Mouse (Mus musculus) midbrain, embryonic 15.5 days (tissue): ENCODE results near the gene Ahsg. TPM values are rescaled to one million over a fixed set of nuclear protein-coding genes. Genes with fewer than 3 reads are reported as not detected.
A peak's percentile ranks its signal among the peaks of the same experiment; 100 is the strongest.

Source experiments
- ATAC-seq: fragments of 200-750 bp; cut with Nextera tagmentation; replicated peaks from 2 replicates; pipeline ENCODE4 v1.8.0; 2017; ENCODE audit warnings: moderate TSS enrichment
- H3K27ac ChIP-seq: fragments of 300-500 bp; sonication (generic); 2 replicates; pipeline ENCODE4 v1.5.1; 2015; ENCODE audit warnings: mild to moderate bottlenecking, inconsistent platforms
- H3K27me3 ChIP-seq: fragments of 300-500 bp; sonication (generic); replicated peaks from 2 replicates; pipeline ENCODE4 v1.6.1; 2015; ENCODE audit warnings: inconsistent platforms
- H3K36me3 ChIP-seq: fragments of 300-500 bp; sonication (generic); replicated peaks from 2 replicates; pipeline ENCODE4 v1.6.1; 2015; ENCODE audit warnings: inconsistent platforms
- H3K4me1 ChIP-seq: fragments of 300-500 bp; sonication (generic); 2 replicates; pipeline ENCODE4 v1.6.1; 2015; ENCODE audit warnings: inconsistent platforms
- H3K4me2 ChIP-seq: fragments of 300-500 bp; sonication (generic); 2 replicates; pipeline ENCODE4 v1.6.1; 2015; ENCODE audit warnings: inconsistent platforms, mild to moderate bottlenecking, moderate library complexity
- H3K4me3 ChIP-seq: fragments of 300-500 bp; sonication (generic); 2 replicates; pipeline ENCODE4 v1.5.1; 2015; ENCODE audit warnings: mild to moderate bottlenecking, inconsistent platforms
- H3K9ac ChIP-seq: fragments of 300-500 bp; sonication (generic); 2 replicates; pipeline ENCODE4 v1.6.1; 2015; ENCODE audit warnings: mild to moderate bottlenecking, inconsistent platforms
- H3K9me3 ChIP-seq: fragments of 300-500 bp; sonication (generic); 2 replicates; pipeline ENCODE4 v1.6.1; 2016; ENCODE audit warnings: inconsistent platforms
- WGBS: fragments of 180-500 bp; shearing (Covaris S2); methylation state at CpG from one replicate; pipeline ENCODE4 v1.1.7; 2015; ENCODE audit warnings: mixed read lengths; 5-methylcytosine and 5-hydroxymethylcytosine counted together
- polyA plus RNA-seq: library from polyadenylated mRNA; unstranded; fragments of >200 nt; fragmentation: Nextera tagmentation; extraction: Ambion mirVana; gene quantifications from 2 replicates; pipeline ENCODE4 v1.2.1, GENCODE M21; 2015

Ahsg gene
- polyA plus RNA-seq, 1 experiment from 2014 or later = not detected

GRCm38 (mm10) chr16:22876218-22877043 is 14.6 kb upstream of the Ahsg start:
- no peak overlapping the region for H3K4me3 ChIP-seq
- no peak overlapping the region for H3K4me2 ChIP-seq
- H3K9me3 ChIP-seq = no peaks in the 10 kb centered on the region
- peaks cover 18% of the 10 kb centered on the region for H3K36me3 ChIP-seq
- no peak overlapping the region for H3K27ac ChIP-seq
- WGBS = 55% methylated on average over 9 of the region's 9 CpGs
- ATAC-seq = peak; percentile 18; the same call in 1 of the 2 replicates
- no peak overlapping the region for H3K9ac ChIP-seq
- H3K27me3 ChIP-seq = no peaks in the 10 kb centered on the region
- H3K4me1 ChIP-seq = no peaks in the 10 kb centered on the region

- no peak overlapping the region for H3K27ac ChIP-seq
- H3K4me1 ChIP-seq = no peaks in the 10 kb centered on the region
- ATAC-seq = no peak
- H3K27me3 ChIP-seq = no peaks in the 10 kb centered on the region
- H3K4me2 ChIP-seq = no peak overlapping the region
- no peak overlapping the region for H3K9ac ChIP-seq
- no peaks in the 10 kb centered on the region for H3K9me3 ChIP-seq
- H3K4me3 ChIP-seq = no peak overlapping the region
- 78% methylated on average over 11 of the region's 11 CpGs for WGBS
- H3K36me3 ChIP-seq = peaks cover 5% of the 10 kb centered on the region; the same call in 1 of the 2 replicates
These were observed 13.3 kb upstream of the Ahsg start for GRCm38 (mm10) chr16:22877660-22878390.

DNA sequence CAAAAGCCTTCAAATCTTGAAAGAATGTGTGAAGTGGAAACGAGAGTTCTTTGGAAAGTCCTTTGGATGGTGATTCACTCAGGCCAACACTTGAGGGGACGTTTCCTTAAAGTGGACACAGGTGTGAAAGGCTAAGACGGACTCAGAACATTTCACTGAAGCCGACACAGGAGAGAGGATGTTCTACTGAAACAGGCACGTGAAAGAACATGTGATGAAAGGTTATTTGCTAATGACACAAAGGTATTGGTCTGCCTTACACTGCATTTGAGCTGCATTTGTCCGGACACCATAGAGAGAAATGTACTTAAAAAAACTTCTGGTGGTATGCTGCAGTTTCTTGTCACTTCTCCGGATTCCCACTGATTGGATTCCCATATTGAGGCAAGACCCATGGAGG is 12.4 kb upstream of the Ahsg start:
- Histone ChIP-seq H3K4me2 (no peak overlapping the region), H3K27ac (no peak overlapping the region), H3K36me3 (no peaks in the 10 kb centered on the region), H3K9me3 (no peaks in the 10 kb centered on the region), H3K4me1 (no peaks in the 10 kb centered on the region), H3K27me3 (no peaks in the 10 kb centered on the region), H3K9ac (no peak overlapping the region), H3K4me3 (no peak overlapping the region)
- ATAC-seq = no peak
- WGBS = 80% methylated on average over 7 of the region's 7 CpGs

DNA sequence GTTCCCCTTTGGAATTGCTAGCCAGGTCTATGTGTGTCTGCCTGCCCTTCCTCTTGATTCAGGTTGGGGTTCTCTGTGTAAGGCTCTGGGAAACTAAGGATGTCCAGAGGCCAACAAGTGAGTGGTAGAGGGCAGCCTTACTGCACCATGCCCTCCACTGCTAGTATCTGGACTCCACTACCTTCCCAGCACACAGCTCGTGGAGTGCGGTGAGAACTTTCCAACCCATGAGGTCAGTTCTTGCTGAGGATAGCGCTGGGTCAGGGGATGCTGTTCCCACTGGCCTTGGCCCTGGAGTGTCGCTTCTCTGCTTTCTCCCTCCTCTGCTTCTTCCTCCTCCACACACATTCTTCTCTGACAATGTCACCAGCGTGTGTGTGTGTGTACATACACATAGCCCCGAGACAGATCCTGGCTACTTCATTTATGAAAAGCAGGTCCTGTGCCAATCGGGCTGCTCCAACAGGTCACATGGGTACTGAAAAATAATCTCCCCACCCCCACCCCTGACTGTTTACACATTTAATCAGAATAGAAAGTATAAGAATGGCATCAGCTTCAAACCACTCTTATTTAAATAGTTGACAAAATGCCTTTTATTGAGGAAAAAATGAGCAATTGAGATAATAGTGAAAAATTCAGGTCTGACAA is 11.0 kb upstream of the Ahsg start:
- Histone ChIP-seq H3K27me3 (no peaks in the 10 kb centered on the region), H3K4me2 (no peak overlapping the region), H3K9me3 (no peaks in the 10 kb centered on the region), H3K9ac (no peak overlapping the region), H3K4me1 (no peaks in the 10 kb centered on the region), H3K36me3 (no peaks in the 10 kb centered on the region), H3K27ac (no peak overlapping the region), H3K4me3 (no peak overlapping the region)
- 65% methylated on average over 7 of the region's 7 CpGs for WGBS
- no peak for ATAC-seq

DNA sequence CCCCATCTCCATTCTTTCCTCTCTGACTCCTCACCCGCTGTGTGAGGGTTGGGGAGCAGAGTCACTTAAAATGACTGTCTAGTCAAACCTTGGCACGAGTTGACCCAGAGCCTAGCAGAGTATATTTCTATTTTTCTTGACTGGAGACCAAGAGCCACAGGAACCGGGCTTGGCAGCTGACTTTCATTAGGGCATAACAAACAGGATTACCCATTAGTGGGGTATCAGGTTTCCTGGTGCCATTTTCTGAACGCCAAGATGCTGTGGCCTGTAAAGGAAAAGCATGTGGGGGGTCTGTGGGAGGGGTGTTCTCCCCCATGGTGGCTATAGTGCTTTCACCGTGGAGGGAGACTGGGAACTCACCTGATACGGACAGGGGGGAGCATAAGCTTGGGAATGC is 10.2 kb upstream of the Ahsg start:
- 16% methylated on average over 6 of the region's 6 CpGs for WGBS
- Histone ChIP-seq H3K4me2 (no peak overlapping the region), H3K36me3 (no peaks in the 10 kb centered on the region), H3K9ac (no peak overlapping the region), H3K27ac (no peak overlapping the region), H3K9me3 (no peaks in the 10 kb centered on the region), H3K4me3 (no peak overlapping the region), H3K4me1 (no peaks in the 10 kb centered on the region), H3K27me3 (no peaks in the 10 kb centered on the region)
- ATAC-seq = no peak

- 78% methylated on average over 4 of the region's 4 CpGs for WGBS
- H3K9ac ChIP-seq = no peak overlapping the region
- no peak overlapping the region for H3K27ac ChIP-seq
- no peak overlapping the region for H3K4me3 ChIP-seq
- H3K36me3 ChIP-seq = no peaks in the 10 kb centered on the region
- H3K4me2 ChIP-seq = no peak overlapping the region
- H3K4me1 ChIP-seq = no peaks in the 10 kb centered on the region
- ATAC-seq = no peak
- no peaks in the 10 kb centered on the region for H3K9me3 ChIP-seq
- no peaks in the 10 kb centered on the region for H3K27me3 ChIP-seq
These were observed 9.6 kb upstream of the Ahsg start for GRCm38 (mm10) chr16:22881487-22881886.

DNA sequence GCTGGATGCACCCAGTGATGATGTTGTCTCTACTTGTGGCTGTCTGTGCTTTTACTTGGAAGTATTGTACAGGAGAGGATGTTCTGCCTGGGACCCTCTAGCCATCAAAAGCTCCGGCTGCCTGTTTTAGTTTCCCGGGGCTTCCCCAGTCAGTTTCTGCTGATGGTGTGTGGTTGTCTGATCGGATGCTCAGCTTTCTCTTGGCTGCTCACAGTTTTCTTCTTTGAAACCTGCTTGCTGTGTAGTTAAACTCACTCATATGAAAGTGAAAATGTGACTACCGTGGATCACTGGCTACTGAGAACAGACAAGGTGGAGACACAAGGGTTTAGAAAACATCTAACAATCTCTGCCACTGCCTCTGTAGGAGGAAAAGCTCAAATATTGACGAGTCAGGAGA is 7.6 kb upstream of the Ahsg start:
- H3K9me3 ChIP-seq = no peaks in the 10 kb centered on the region
- no peak overlapping the region for H3K9ac ChIP-seq
- no peak overlapping the region for H3K4me3 ChIP-seq
- no peaks in the 10 kb centered on the region for H3K27me3 ChIP-seq
- H3K4me1 ChIP-seq = no peaks in the 10 kb centered on the region
- 83% methylated on average over 5 of the region's 5 CpGs for WGBS
- ATAC-seq = no peak
- no peak overlapping the region for H3K4me2 ChIP-seq
- no peak overlapping the region for H3K27ac ChIP-seq
- no peaks in the 10 kb centered on the region for H3K36me3 ChIP-seq

DNA sequence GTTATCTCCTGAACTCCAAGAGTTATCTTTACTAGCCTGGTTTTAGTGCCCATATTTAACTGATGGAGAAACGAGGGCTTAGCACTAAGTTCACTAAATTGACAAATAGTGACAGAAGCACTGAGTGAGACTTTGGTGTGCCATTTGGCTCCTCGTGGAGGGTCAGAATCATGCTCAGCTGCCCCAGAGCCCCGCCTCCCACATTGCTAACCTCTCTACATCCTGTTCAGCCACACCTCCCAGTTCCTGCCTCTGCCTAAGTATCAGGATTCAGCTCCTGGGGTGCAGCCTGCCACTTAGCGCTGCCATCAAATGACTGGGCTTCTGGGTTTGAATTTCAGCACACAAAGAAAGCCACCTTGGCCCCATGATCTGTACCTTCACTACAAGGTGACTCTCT is 5.7 kb upstream of the Ahsg start:
- WGBS = 57% methylated on average over 4 of the region's 4 CpGs
- no peak for ATAC-seq

GRCm38 (mm10) chr16:22886726-22887125 is 4.4 kb upstream of the Ahsg start:
- ATAC-seq = no peak
- Histone ChIP-seq H3K4me3 (no peak overlapping the region), H3K36me3 (no peaks in the 10 kb centered on the region), H3K4me2 (no peak overlapping the region), H3K27me3 (no peaks in the 10 kb centered on the region), H3K27ac (no peak overlapping the region), H3K9me3 (no peaks in the 10 kb centered on the region), H3K9ac (no peak overlapping the region), H3K4me1 (no peaks in the 10 kb centered on the region)
- 86% methylated on average over 3 of the region's 3 CpGs for WGBS

More for the DNA sequence above, 5.7 kb upstream of the Ahsg start:
- Histone ChIP-seq H3K36me3 (no peaks in the 10 kb centered on the region), H3K9ac (no peak overlapping the region), H3K27ac (no peak overlapping the region), H3K4me3 (no peak overlapping the region), H3K4me1 (no peaks in the 10 kb centered on the region), H3K27me3 (no peaks in the 10 kb centered on the region), H3K9me3 (no peaks in the 10 kb centered on the region), H3K4me2 (no peak overlapping the region)

GRCm38 (mm10) chr16:22888835-22889234 is 2.2 kb upstream of the Ahsg start:
- Histone ChIP-seq H3K9ac (no peak overlapping the region), H3K4me1 (no peaks in the 10 kb centered on the region), H3K9me3 (no peaks in the 10 kb centered on the region), H3K4me2 (no peak overlapping the region), H3K36me3 (no peaks in the 10 kb centered on the region), H3K27me3 (no peaks in the 10 kb centered on the region), H3K4me3 (no peak overlapping the region), H3K27ac (no peak overlapping the region)
- WGBS = 48% methylated on average over 4 of the region's 4 CpGs
- no peak for ATAC-seq

DNA sequence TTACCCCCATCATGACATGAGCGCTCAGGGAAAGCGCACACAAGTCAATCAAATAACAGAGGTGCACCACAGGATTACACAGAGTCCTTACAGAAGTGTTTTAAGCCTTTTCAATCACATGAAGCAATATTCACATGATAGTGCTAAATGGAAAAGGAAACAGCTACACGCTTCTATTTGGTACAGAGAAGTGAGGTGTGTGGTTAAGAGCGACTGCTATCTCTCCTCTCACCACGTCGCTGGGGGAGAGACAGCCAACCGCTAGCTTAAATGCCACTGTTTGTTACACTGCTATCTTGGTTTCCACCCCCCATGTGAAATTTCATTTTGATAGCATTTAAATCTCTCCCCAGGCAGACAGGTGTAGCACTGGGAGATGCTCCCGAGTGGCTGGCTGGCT is 1.4 kb upstream of the Ahsg start:
- no peak for ATAC-seq
- Histone ChIP-seq H3K27ac (no peak overlapping the region), H3K36me3 (no peaks in the 10 kb centered on the region), H3K27me3 (no peaks in the 10 kb centered on the region), H3K4me1 (no peaks in the 10 kb centered on the region), H3K9me3 (no peaks in the 10 kb centered on the region), H3K4me2 (no peak overlapping the region), H3K4me3 (no peak overlapping the region), H3K9ac (no peak overlapping the region)
- WGBS = 89% methylated on average over 8 of the region's 8 CpGs

DNA sequence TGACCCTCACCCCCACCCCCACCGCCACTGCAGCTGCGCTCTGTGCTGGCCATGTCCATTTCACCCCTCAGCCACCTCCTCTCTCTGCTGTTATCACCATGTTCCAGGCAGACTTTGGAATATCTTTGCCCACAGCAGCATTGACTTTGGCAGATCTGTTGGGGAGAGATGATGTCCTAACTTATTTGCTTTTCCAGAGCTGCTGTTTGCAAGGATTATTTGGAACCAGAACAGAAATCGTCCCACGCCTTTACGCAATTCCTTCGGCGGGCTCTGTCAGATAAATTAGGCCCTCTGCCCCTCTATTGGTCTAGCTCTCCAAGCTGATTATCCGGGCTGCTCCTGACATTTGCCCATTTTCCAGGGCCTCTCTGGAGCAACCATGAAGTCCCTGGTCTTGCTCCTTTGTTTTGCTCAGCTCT is 667 bp downstream of the Ahsg start:
- Histone ChIP-seq H3K9ac (no peak overlapping the region), H3K27me3 (no peaks in the 10 kb centered on the region), H3K27ac (no peak overlapping the region), H3K9me3 (no peaks in the 10 kb centered on the region), H3K4me2 (no peak overlapping the region), H3K4me1 (no peaks in the 10 kb centered on the region), H3K36me3 (no peaks in the 10 kb centered on the region), H3K4me3 (no peak overlapping the region)
- 92% methylated on average over 8 of the region's 8 CpGs for WGBS
- no peak for ATAC-seq
